In the genomic region with DNA sequence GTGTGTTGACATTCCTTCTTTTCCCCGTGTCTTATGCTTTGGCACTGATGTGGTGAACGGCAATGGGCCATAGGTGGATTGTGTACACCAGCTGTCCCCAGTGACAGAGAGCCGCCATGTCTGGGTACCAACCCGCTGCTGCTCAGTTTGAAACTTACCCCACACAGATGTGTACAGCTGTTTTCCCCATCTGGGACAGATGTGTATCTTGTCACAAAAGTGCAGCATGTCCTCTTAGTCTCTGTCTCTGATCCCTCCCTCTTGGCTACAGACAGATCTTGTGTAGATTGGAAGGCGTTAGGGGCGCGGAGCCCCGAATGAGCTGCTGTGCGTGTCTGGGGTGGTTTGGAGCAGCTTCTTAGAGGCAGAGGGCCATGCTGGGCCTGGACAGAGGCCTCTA, we compare ENCODE assay signal across 15 mouse cellular contexts.
"Had no signal": no experiment of that assay in that cellular context is flagged by ENCODE, and none has a peak within 500 bp of the region (broad histone marks: within the 10 kb centered on the region; RNA-seq: fewer than 3 reads in every experiment).

No protein-coding gene starts in this region.

- H3K36me3 ChIP-seq: liver, embryonic 15.5 days; midbrain, embryonic 13.5 days; neural tube, embryonic 15.5 days had no signal

- H3K4me3 ChIP-seq: liver, embryonic 15.5 days; midbrain, embryonic 13.5 days; myocyte; neural tube, embryonic 15.5 days had no signal

- H3K27ac ChIP-seq: kidney, postnatal 0 days; liver, embryonic 15.5 days; midbrain, embryonic 13.5 days; neural tube, embryonic 15.5 days had no signal

- ATAC-seq: midbrain, embryonic 13.5 days had no signal

- H3K9ac ChIP-seq: liver, embryonic 15.5 days; midbrain, embryonic 13.5 days; neural tube, embryonic 15.5 days had no signal

- DNase-seq: kidney, adult 11 months; kidney, adult 9 months; kidney, postnatal 36 days; layer of hippocampus, adult 9-11 months; lung, postnatal 14 days; right cerebral cortex, adult 18-20 months; right cerebral cortex, postnatal 25 days; thymus, adult 2 months; thymus, postnatal 25 days had no signal

- H3K27me3 ChIP-seq: liver, embryonic 15.5 days had no signal

- H3K4me2 ChIP-seq: liver, embryonic 11.5 days; liver, embryonic 15.5 days; midbrain, embryonic 13.5 days; neural tube, embryonic 15.5 days had no signal

- H3K9me3 ChIP-seq: liver, embryonic 15.5 days; midbrain, embryonic 13.5 days; neural tube, embryonic 15.5 days had no signal
